Mouse (Mus musculus): Measurements from ENCODE around the gene Sema4a. TPM values are rescaled to one million over a fixed set of nuclear protein-coding genes. Genes with fewer than 3 reads are reported as not detected.

Sema4a gene
- 13.8 and 15.8 TPM in 2 replicates for polyA plus RNA-seq (2015; fragmentation: Nextera tagmentation; extraction: Ambion mirVana)

GRCm38 (mm10) chr3:88460983-88461696, at the start of gene Sema4a:
Gene Sema4a (minus strand): TSS chr3:88461182.
- peaks cover 66% of the 10 kb centered on the region for H3K27me3 ChIP-seq
- no peak for DNase-seq
- no peak within 1 kb of the TSS for H3K27ac ChIP-seq
- no peak for ATAC-seq (ENCODE audit: low read depth)
- no peaks in the 10 kb centered on the region for H3K36me3 ChIP-seq
- H3K9ac ChIP-seq, result no peak within 1 kb of the TSS
- H3K4me2 ChIP-seq, result no peak within 1 kb of the TSS
- peaks cover 18% of the 10 kb centered on the region for H3K4me1 ChIP-seq (replicated peaks)
- H3K4me3 ChIP-seq (replicated peaks), result no peak within 1 kb of the TSS
- no peaks in the 10 kb centered on the region for H3K9me3 ChIP-seq (replicated peaks)
- 45% methylated on average over 12 of the region's 12 CpGs for WGBS (ENCODE audit: insufficient replicate concordance)

GRCm38 (mm10) chr3:88509692-88510420, 48.9 kb upstream of the Sema4a start, which contains the start of gene Lmna:
Gene Lmna (minus strand): TSS chr3:88509956.
- peaks cover 70% of the 10 kb centered on the region for H3K4me1 ChIP-seq (replicated peaks)
- WGBS (ENCODE audit: insufficient replicate concordance), result 1% methylated on average over 31 of the region's 31 CpGs

GRCm38 (mm10) chr3:88509250-88509649, 48.3 kb upstream of the Sema4a start:
- Histone ChIP-seq H3K27ac (peak overlapping the region; percentile 79), H3K27me3 (no peaks in the 10 kb centered on the region), H3K4me3 (replicated peaks) (peak overlapping the region; percentile 50), H3K9ac (peak overlapping the region; percentile 61), H3K4me2 (peak overlapping the region; percentile 68), H3K4me1 (replicated peaks) (peaks cover 65% of the 10 kb centered on the region), H3K36me3 (no peaks in the 10 kb centered on the region), H3K9me3 (replicated peaks) (no peaks in the 10 kb centered on the region)
- ATAC-seq (ENCODE audit: low read depth), result 0 out of 2 replicates have a peak, but pooled peaks have one; percentile 1
- 56% methylated on average over 3 of the region's 3 CpGs for WGBS (ENCODE audit: insufficient replicate concordance)
- no peak for DNase-seq

More at GRCm38 (mm10) chr3:88509692-88510420, 48.9 kb upstream of the Sema4a start, which contains the start of gene Lmna:
- Histone ChIP-seq H3K9me3 (replicated peaks) (no peaks in the 10 kb centered on the region), H3K4me3 (replicated peaks) (peak within 1 kb of the TSS; percentile 50), H3K9ac (peak within 1 kb of the TSS; percentile 61), H3K36me3 (no peaks in the 10 kb centered on the region), H3K4me2 (peak within 1 kb of the TSS; percentile 68), H3K27ac (peak within 1 kb of the TSS; percentile 79), H3K27me3 (no peaks in the 10 kb centered on the region)
- ATAC-seq (ENCODE audit: low read depth) (peak; percentile 91), DNase-seq (peak; percentile 84)

GRCm38 (mm10) chr3:88505765-88506164, 44.8 kb upstream of the Sema4a start:
- peaks cover 54% of the 10 kb centered on the region for H3K4me1 ChIP-seq (replicated peaks)
- H3K9ac ChIP-seq, result no peak overlapping the region
- WGBS (ENCODE audit: insufficient replicate concordance), result 59% methylated on average over 7 of the region's 7 CpGs

DNA sequence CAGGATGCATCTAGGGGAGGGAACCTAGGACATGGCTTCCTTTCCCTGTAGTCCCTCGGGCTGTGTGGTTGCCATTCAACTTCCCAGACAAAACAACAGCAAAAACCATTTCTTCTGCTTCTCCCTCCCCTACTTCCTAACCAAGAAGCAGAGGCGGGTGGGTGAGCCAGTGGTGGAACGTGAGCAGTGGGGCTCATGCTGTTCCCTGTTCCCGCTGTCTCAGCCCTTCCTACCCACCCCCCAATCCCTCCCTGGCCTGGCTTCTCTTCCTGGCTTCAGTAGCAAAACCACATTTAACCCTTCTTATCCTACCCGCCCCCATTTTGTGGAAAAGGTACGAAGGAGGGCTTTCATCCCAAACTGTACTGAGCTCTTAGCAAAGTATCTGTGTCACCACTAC, 44.1 kb upstream of the Sema4a start:
- no peak overlapping the region for H3K27ac ChIP-seq
- H3K4me2 ChIP-seq, result no peak overlapping the region

More at GRCm38 (mm10) chr3:88505765-88506164, 44.8 kb upstream of the Sema4a start:
- no peaks in the 10 kb centered on the region for H3K36me3 ChIP-seq
- no peak overlapping the region for H3K27ac ChIP-seq
- DNase-seq, result no peak
- H3K9me3 ChIP-seq (replicated peaks), result no peaks in the 10 kb centered on the region
- H3K4me2 ChIP-seq, result no peak overlapping the region
- H3K27me3 ChIP-seq, result no peaks in the 10 kb centered on the region
- H3K4me3 ChIP-seq (replicated peaks), result no peak overlapping the region
- ATAC-seq (ENCODE audit: low read depth), result no peak

DNA sequence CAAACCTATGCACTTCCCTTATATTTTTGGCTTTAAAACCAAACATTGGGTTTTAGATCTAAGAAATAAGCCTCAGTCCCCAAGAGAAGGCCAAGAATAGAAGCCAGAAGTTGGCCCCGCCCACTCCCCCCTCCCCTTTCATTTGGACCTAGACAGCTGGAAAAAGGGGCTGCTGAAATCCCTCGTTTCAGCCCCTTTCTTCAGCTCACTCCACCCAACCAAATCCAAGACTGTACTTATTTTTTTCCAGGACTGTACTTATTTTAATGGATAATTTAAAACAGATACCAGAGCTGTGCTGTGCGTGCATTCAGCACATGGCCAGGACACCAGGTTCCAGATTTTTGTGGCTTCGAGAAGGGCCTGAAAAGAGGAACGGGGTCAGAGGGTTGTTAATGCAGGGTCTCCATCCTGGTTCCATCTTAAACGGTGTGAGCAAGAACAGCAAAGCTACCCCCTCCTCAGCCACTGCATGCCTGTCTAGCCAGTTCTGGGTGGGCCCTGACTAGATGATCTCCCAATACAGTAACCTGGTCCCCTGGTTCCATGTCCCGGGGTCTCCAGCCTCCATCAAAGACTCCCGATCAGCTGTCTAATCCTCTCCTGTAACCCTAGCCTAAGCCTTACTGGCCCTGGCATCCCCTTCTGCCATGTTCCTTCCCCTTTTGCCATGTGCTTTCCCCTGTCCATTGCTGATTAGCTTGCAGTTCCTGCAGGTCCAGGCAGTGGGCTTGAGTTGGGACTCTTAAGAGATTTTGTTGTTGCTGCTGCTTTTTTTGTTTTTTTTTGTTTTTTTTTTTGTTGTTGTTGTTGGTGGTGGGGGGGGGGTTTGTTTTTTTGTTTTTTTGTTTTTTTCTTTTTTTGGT, 43.1 kb upstream of the Sema4a start:
- ATAC-seq (ENCODE audit: low read depth) (no peak), DNase-seq (no peak)
- WGBS (ENCODE audit: insufficient replicate concordance), result 39% methylated on average over 8 of the region's 8 CpGs
- Histone ChIP-seq H3K4me2 (no peak overlapping the region; the same call in 1 of the 2 replicates), H3K36me3 (peaks cover 10% of the 10 kb centered on the region; the same call in 1 of the 2 replicates), H3K4me3 (replicated peaks) (no peak overlapping the region), H3K9me3 (replicated peaks) (no peaks in the 10 kb centered on the region), H3K27ac (peak overlapping the region; percentile 37; the same call in 1 of the 2 replicates), H3K4me1 (replicated peaks) (peaks cover 54% of the 10 kb centered on the region), H3K9ac (no peak overlapping the region), H3K27me3 (no peaks in the 10 kb centered on the region)

More for the DNA sequence above, 44.1 kb upstream of the Sema4a start:
- DNase-seq (no peak), ATAC-seq (ENCODE audit: low read depth) (no peak)
- WGBS (ENCODE audit: insufficient replicate concordance), result 69% methylated on average over 6 of the region's 6 CpGs
- H3K9me3 ChIP-seq (replicated peaks), result no peaks in the 10 kb centered on the region
- H3K4me3 ChIP-seq (replicated peaks), result no peak overlapping the region
- peaks cover 54% of the 10 kb centered on the region for H3K4me1 ChIP-seq (replicated peaks)
- no peaks in the 10 kb centered on the region for H3K27me3 ChIP-seq
- H3K36me3 ChIP-seq, result peaks cover 2% of the 10 kb centered on the region; the same call in 1 of the 2 replicates
- no peak overlapping the region for H3K9ac ChIP-seq

GRCm38 (mm10) chr3:88503505-88503863, 42.5 kb upstream of the Sema4a start:
- peak overlapping the region; percentile 94 for H3K27ac ChIP-seq
- no peak for DNase-seq
- H3K4me1 ChIP-seq (replicated peaks), result peaks cover 57% of the 10 kb centered on the region
- 27% methylated on average over 4 of the region's 4 CpGs for WGBS (ENCODE audit: insufficient replicate concordance)
- peak overlapping the region; percentile 95 for H3K4me2 ChIP-seq
- H3K9ac ChIP-seq, result 0 out of 2 replicates have a peak overlapping the region, but pooled peaks have one; percentile 26
- no peaks in the 10 kb centered on the region for H3K27me3 ChIP-seq
- H3K36me3 ChIP-seq, result peaks cover 17% of the 10 kb centered on the region
- H3K9me3 ChIP-seq (replicated peaks), result no peaks in the 10 kb centered on the region
- ATAC-seq (ENCODE audit: low read depth), result 0 out of 2 replicates have a peak, but pooled peaks have one; percentile 0
- peak overlapping the region; percentile 94 for H3K4me3 ChIP-seq (replicated peaks)

- Histone ChIP-seq H3K4me2 (peak overlapping the region; percentile 95), H3K27ac (peak overlapping the region; percentile 94), H3K4me3 (replicated peaks) (peak overlapping the region; percentile 94), H3K36me3 (peaks cover 23% of the 10 kb centered on the region), H3K4me1 (replicated peaks) (peaks cover 57% of the 10 kb centered on the region), H3K27me3 (no peaks in the 10 kb centered on the region), H3K9me3 (replicated peaks) (no peaks in the 10 kb centered on the region), H3K9ac (peak overlapping the region; percentile 98)
- DNase-seq (peak; percentile 86), ATAC-seq (ENCODE audit: low read depth) (peak; percentile 92)
- WGBS (ENCODE audit: insufficient replicate concordance), result 2% methylated on average over 55 of the region's 55 CpGs
Measured at GRCm38 (mm10) chr3:88502641-88503504, 41.9 kb upstream of the Sema4a start.

DNA sequence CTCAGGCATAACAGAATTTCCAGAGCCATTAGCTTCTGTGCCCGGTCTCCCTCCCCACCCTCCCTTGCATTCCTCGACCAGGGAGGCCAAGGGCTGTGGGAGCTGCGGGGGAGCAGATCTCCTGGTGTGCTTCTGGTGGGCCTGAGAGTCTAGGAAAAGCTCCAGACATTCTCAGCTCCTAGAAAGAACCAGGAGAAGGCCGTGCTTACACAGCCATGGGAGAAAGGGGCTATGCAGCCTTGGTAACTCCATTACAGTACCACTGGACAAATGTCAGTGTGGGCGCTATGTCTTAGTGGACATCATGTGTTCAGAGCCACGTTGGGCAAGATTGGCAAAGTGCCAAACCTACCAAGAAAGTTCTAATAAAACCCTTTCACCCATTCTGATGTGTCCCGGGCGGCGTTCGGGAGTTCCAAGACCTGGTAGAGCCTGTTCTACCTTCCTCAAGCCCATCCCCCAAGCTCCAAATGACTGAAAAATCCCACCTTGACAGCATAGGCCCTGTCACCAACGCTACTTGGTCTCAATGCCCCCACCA, 41.1 kb upstream of the Sema4a start:
- H3K36me3 ChIP-seq, result peaks cover 31% of the 10 kb centered on the region
- 24% methylated on average over 11 of the region's 11 CpGs for WGBS (ENCODE audit: insufficient replicate concordance)
- H3K4me3 ChIP-seq (replicated peaks), result peak overlapping the region; percentile 94
- ATAC-seq (ENCODE audit: low read depth), result peak; percentile 6; the same call in 1 of the 2 replicates
- H3K4me2 ChIP-seq, result peak overlapping the region; percentile 95
- peaks cover 62% of the 10 kb centered on the region for H3K4me1 ChIP-seq (replicated peaks)
- H3K9me3 ChIP-seq (replicated peaks), result no peaks in the 10 kb centered on the region
- H3K27ac ChIP-seq, result peak overlapping the region; percentile 94
- no peak for DNase-seq
- peak overlapping the region; percentile 98 for H3K9ac ChIP-seq
- H3K27me3 ChIP-seq, result no peaks in the 10 kb centered on the region
